Mouse (Mus musculus) spleen, adult 18-20 months (tissue): ENCODE data around the gene Ttc7b.

Source experiments
- DNase-seq, 2 experiments: peaks; one replicate each; pipeline ENCODE4 v3.0.0; 2022; ENCODE audit warnings: mixed read lengths in 2 of 2

Gene Ttc7b

DNA sequence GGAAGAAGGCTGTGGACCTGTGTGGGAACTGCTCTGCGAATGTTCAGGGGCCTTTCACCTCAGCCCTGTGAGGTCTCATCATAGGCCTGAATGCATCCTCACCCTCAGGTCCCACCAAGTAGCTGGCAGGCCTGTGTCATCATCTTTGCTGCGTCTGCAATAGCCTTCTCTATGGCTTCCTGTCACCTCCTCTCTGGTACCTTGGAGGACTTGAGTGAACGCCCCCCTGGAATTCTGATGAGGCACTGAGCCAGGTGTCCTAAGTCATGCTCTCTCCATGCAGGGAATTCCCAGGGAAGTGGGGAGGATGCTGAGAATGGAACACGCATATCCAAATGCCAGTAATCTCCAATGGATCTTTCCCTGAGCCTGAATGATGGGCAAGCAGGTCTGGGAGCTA, 255.7 kb downstream of the Ttc7b start:
- no peak for DNase-seq

DNA sequence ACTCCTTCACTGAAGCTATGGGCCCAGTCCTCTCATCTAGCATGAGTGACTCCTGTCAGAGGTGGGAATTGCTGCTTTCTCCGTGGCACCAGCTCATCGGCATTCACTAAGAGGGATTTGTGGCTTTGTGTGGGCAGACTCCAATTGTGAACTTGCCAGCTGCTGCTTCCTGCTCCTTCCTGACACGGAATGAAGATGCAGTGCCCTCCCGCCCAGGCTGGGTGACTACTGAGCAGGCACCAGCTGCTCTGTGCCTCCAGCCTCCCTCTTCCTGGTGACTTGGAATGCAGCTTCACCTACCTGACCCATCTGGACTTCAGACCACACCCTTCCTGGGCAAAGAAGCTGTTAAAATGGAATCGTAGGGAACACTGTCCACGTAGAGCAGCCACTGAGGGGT, 257.8 kb downstream of the Ttc7b start:
- no peak for DNase-seq

DNA sequence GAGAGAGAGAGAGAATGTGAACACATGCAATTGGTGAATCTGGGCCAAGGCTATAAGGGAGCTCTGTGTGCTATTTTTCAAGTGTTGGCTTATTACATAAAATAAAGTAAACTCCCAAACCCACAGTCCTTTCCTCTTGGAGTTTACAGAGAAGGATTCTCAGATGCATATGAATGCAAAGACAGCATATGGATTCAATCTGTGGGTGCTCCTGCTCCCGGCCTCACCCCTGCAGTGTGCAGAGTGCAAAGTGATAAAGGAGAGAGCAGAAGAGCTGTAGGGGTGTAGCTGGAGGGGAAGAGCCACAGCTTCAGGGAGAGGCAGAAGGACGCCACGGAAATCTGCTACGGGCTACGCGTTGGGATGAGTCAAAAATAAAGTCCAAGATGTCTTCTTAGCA, 258.9 kb downstream of the Ttc7b start:
- no peak for DNase-seq

DNA sequence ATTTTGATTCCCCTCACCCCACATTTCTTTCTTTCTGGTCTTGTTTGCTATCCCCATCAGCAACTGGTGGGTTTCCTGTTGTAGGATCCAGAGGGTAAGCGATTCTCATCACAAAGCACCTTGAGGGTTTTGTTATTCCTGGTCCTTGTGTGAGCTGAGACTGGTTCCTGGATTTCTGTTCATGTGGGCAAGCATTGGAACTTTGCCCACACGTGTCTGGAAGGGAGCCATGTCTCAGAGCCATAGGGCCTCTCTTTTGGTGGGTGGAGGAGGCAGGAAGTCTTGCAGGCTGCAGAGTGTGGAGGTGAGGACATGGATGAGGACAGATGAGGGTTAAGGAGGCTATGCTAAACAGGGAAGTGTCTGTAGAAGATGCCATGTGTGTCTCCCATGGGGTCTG, 260.5 kb downstream of the Ttc7b start:
- no peak for DNase-seq

DNA sequence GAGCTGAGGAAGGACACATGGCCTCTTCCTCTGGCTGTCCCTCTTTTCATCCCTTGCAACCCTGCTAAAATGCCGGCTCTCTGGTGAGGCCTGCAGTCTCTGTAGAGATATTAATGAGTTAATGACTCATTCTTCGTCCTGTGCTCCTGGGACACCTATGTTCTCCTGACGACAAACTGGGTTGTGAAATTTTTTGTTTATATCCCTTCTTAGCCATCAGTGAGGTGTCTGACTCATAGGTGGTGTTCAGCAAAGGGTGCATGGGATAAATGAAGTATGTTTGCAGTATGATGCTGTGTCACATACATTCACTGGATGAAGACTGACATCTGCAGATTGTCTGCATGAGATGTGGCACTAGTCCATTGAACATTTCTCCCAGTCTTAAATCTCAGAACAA, 262.8 kb downstream of the Ttc7b start:
- DNase-seq, result no peak

DNA sequence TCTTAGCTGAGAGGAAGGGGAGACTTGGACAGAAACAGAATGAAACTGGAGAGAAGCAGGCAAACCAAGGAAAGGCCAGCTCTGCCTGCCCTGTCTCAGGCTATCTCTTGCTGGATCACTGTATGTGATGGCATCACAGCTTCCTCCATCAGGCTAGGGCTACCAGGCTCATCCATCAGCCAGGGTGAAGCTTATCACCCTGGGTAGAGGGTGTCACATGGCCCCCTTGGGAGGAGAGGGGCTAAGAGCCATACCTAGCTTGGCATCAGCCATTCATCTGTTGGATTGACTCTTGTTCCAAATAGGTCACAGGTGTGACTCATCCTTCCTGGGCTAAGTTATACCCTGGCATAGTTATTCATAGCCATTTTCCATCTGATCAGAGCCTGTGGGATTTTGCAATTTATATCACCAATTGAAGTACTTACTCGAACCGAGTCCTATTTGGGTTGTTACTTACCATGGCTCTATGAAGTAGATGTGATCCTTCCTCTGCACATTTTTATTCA, 265.1 kb downstream of the Ttc7b start:
- DNase-seq, result no peak

DNA sequence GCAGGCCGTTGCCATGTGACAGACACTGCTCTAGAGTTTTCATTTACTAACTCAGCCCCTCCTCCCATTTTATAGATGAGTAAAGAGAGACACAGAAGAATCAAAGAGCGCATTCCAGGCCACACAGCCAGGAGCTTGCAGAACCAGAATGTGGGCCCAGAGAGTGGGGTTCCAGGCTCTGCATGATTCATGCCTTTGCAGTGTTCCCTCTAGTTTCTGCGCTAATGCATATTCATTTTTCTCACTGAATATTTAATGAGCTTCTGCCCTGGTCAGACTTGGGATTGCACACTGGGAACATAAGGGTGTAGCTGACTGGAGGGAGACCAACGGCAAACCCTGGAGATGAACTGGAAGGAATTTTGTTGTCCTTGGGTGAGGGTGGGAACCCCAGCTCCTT, 266.2 kb downstream of the Ttc7b start:
- no peak for DNase-seq
